In the genomic region with DNA sequence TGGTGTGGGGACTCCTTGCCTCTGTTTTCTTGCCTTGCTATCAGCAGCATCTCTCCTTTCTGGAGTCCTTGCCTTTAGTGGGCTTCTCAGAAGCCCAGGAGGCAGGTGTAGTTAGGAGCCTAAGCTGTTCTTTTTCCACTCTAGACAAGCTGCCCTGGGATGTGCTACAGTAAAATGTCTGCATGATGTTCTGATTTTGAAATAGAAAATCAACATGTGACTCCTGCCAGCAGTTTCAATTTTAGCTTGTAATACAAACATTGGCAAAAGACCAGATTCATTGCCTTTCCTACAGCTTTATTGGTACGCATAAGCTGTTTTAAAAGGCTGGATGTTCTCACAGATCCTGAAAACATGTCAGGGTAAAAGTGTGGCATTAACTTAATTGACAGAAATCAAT, we compare ENCODE assay signal across 19 mouse cellular contexts.
DNase-seq lines count a peak whose midpoint lies in the region; ATAC-seq and TF ChIP-seq lines count a peak whose summit lies in the region.
"Had no signal": no experiment of that assay in that cellular context is flagged by ENCODE, and none has a peak within 500 bp of the region (broad histone marks: within the 10 kb centered on the region; RNA-seq: fewer than 3 reads in every experiment).

No protein-coding gene starts in this region.

- no peaks in the 10 kb centered on the region for H3K36me3 ChIP-seq in forebrain, postnatal 0 days (ENCODE audit: insufficient read depth)
- H3K36me3 ChIP-seq in forebrain, embryonic 11.5 days (ENCODE audit: control insufficient read depth, insufficient read depth, low read length), result no peaks in the 10 kb centered on the region
- H3K36me3 ChIP-seq in limb, embryonic 13.5 days, result no peaks in the 10 kb centered on the region
- H3K36me3 ChIP-seq in limb, embryonic 10.5 days, result no peaks in the 10 kb centered on the region
- H3K36me3 ChIP-seq in limb, embryonic 14.5 days (ENCODE audit: control insufficient read depth, insufficient read depth, low read length), result no peaks in the 10 kb centered on the region
- H3K36me3 ChIP-seq in hindbrain, embryonic 16.5 days (ENCODE audit: control insufficient read depth, insufficient read depth, low read length), result no peaks in the 10 kb centered on the region
- H3K36me3 ChIP-seq: hindbrain, embryonic 15.5 days; liver, embryonic 13.5 days; neural tube, embryonic 15.5 days had no signal

- ATAC-seq in forebrain, postnatal 0 days, result peak; percentile 69
- ATAC-seq in forebrain, embryonic 11.5 days (replicated peaks; ENCODE audit: low FRiP score), result no peak
- no peak for ATAC-seq in limb, embryonic 13.5 days (ENCODE audit: low FRiP score, low read depth)
- ATAC-seq in limb, embryonic 14.5 days (ENCODE audit: low FRiP score, low read depth), result no peak
- ATAC-seq in cerebellum, adult (ENCODE audit: insufficient number of reproducible peaks, low FRiP score, low TSS enrichment), result no peak
- ATAC-seq in hindbrain, embryonic 16.5 days, result no peak

- no peak overlapping the region for H3K9ac ChIP-seq in forebrain, postnatal 0 days
- no peak overlapping the region for H3K9ac ChIP-seq in forebrain, embryonic 11.5 days (ENCODE audit: low read length)
- H3K9ac ChIP-seq in limb, embryonic 13.5 days, result no peak overlapping the region
- no peak overlapping the region for H3K9ac ChIP-seq in limb, embryonic 14.5 days (ENCODE audit: low read depth, low read length, severe bottlenecking)
- H3K9ac ChIP-seq in hindbrain, embryonic 16.5 days (ENCODE audit: low read depth, low read length), result no peak overlapping the region
- H3K9ac ChIP-seq: hindbrain, embryonic 15.5 days; liver, embryonic 13.5 days; neural tube, embryonic 15.5 days had no signal

- 54% methylated on average over 1 of the region's 1 CpGs for WGBS in forebrain, postnatal 0 days
- WGBS in forebrain, embryonic 11.5 days, result 86% methylated on average over 1 of the region's 1 CpGs
- 60% methylated on average over 1 of the region's 1 CpGs for WGBS in limb, embryonic 13.5 days
- 94% methylated on average over 1 of the region's 1 CpGs for WGBS in limb, embryonic 10.5 days
- 41% methylated on average over 1 of the region's 1 CpGs for WGBS in limb, embryonic 14.5 days
- 86% methylated on average over 1 of the region's 1 CpGs for WGBS in hindbrain, embryonic 16.5 days

- peak overlapping the region; percentile 35; the same call in 1 of the 2 replicates for H3K27ac ChIP-seq in forebrain, postnatal 0 days (ENCODE audit: low read depth, low read length)
- no peak overlapping the region for H3K27ac ChIP-seq in forebrain, embryonic 11.5 days (ENCODE audit: low read depth, low read length)
- 0 out of 2 replicates have a peak overlapping the region, but pooled peaks have one; percentile 22 for H3K27ac ChIP-seq in limb, embryonic 13.5 days
- H3K27ac ChIP-seq in limb, embryonic 10.5 days, result no peak overlapping the region
- H3K27ac ChIP-seq in limb, embryonic 14.5 days (replicated peaks; ENCODE audit: low read depth, low read length), result no peak overlapping the region
- H3K27ac ChIP-seq in hindbrain, embryonic 16.5 days (ENCODE audit: low read depth, low read length), result no peak overlapping the region
- H3K27ac ChIP-seq: hindbrain, embryonic 15.5 days; liver, embryonic 13.5 days; neural tube, embryonic 15.5 days had no signal

- H3K4me1 ChIP-seq in forebrain, postnatal 0 days (ENCODE audit: insufficient read depth), result no peaks in the 10 kb centered on the region; the same call in 1 of the 2 replicates
- H3K4me1 ChIP-seq in forebrain, embryonic 11.5 days (replicated peaks; ENCODE audit: control insufficient read depth, insufficient read depth, low read length), result no peaks in the 10 kb centered on the region
- peaks cover 17% of the 10 kb centered on the region for H3K4me1 ChIP-seq in limb, embryonic 13.5 days
- no peaks in the 10 kb centered on the region for H3K4me1 ChIP-seq in limb, embryonic 10.5 days
- H3K4me1 ChIP-seq in limb, embryonic 14.5 days (ENCODE audit: control insufficient read depth, insufficient read depth, low read length), result peaks cover 3% of the 10 kb centered on the region; the same call in 1 of the 2 replicates
- no peaks in the 10 kb centered on the region for H3K4me1 ChIP-seq in hindbrain, embryonic 16.5 days (ENCODE audit: control insufficient read depth, insufficient read depth, low read depth, low read length)
- H3K4me1 ChIP-seq: hindbrain, embryonic 15.5 days; liver, embryonic 13.5 days; megakaryocyte, embryonic 14.5 days; neural tube, embryonic 15.5 days had no signal

- no peak for TF ChIP-seq POLR2A in limb, embryonic 14.5 days (IDR thresholded peaks at IDR 0.05; ENCODE audit: borderline replicate concordance, extremely low read depth, insufficient read depth, insufficient read length)

- H3K4me3 ChIP-seq in forebrain, postnatal 0 days (ENCODE audit: low read depth, low read length), result no peak overlapping the region
- no peak overlapping the region for H3K4me3 ChIP-seq in forebrain, embryonic 11.5 days (ENCODE audit: low read depth, low read length)
- no peak overlapping the region for H3K4me3 ChIP-seq in limb, embryonic 13.5 days
- H3K4me3 ChIP-seq in limb, embryonic 10.5 days, result no peak overlapping the region
- H3K4me3 ChIP-seq in limb, embryonic 14.5 days (replicated peaks; ENCODE audit: low read length), result no peak overlapping the region
- no peak overlapping the region for H3K4me3 ChIP-seq in hindbrain, embryonic 16.5 days (ENCODE audit: low read length)
- H3K4me3 ChIP-seq: hindbrain, embryonic 15.5 days; liver, embryonic 13.5 days; megakaryocyte, embryonic 14.5 days; neural tube, embryonic 15.5 days had no signal

- peak; percentile 46 for DNase-seq in forebrain, postnatal 0 days
- no peak for DNase-seq in forebrain, embryonic 11.5 days (ENCODE audit: low spot score)
- DNase-seq in limb, embryonic 10.5 days (ENCODE audit: low spot score), result no peak
- DNase-seq in adipocyte (ENCODE audit: low spot score), result peak; percentile 73
- DNase-seq in limb, embryonic 14.5 days (ENCODE audit: low spot score), result peak; percentile 58
- DNase-seq: adrenal gland, postnatal 14 days; B cell, adult 2 months; cerebellum, postnatal 25 days; heart, adult 18-20 months; kidney, adult 9 months; liver, embryonic 13.5 days; retina, postnatal 1 day; spleen, adult 18-20 months had no signal

- H3K27me3 ChIP-seq in forebrain, postnatal 0 days (ENCODE audit: insufficient read depth, low read length), result no peaks in the 10 kb centered on the region
- H3K27me3 ChIP-seq in forebrain, embryonic 11.5 days (ENCODE audit: control insufficient read depth, insufficient read depth, low read length), result no peaks in the 10 kb centered on the region
- no peaks in the 10 kb centered on the region for H3K27me3 ChIP-seq in limb, embryonic 13.5 days
- no peaks in the 10 kb centered on the region for H3K27me3 ChIP-seq in limb, embryonic 10.5 days (ENCODE audit: low read depth, poor library complexity, severe bottlenecking)
- no peaks in the 10 kb centered on the region for H3K27me3 ChIP-seq in limb, embryonic 14.5 days (ENCODE audit: control insufficient read depth, insufficient read depth, low read length)
- no peaks in the 10 kb centered on the region for H3K27me3 ChIP-seq in hindbrain, embryonic 16.5 days (replicated peaks; ENCODE audit: control insufficient read depth, insufficient read depth, low read length)
- H3K27me3 ChIP-seq: hindbrain, embryonic 15.5 days; liver, embryonic 13.5 days; megakaryocyte, embryonic 14.5 days; neural tube, embryonic 15.5 days had no signal

- no peaks in the 10 kb centered on the region for H3K9me3 ChIP-seq in forebrain, postnatal 0 days (ENCODE audit: low read length)
- no peaks in the 10 kb centered on the region for H3K9me3 ChIP-seq in forebrain, embryonic 11.5 days (ENCODE audit: control insufficient read depth, low read length)
- H3K9me3 ChIP-seq in limb, embryonic 13.5 days, result no peaks in the 10 kb centered on the region
- no peaks in the 10 kb centered on the region for H3K9me3 ChIP-seq in limb, embryonic 10.5 days (replicated peaks)
- H3K9me3 ChIP-seq in limb, embryonic 14.5 days (ENCODE audit: control insufficient read depth, low read length), result no peaks in the 10 kb centered on the region
- no peaks in the 10 kb centered on the region; the same call in 1 of the 2 replicates for H3K9me3 ChIP-seq in hindbrain, embryonic 16.5 days (ENCODE audit: control insufficient read depth, low read length)
- H3K9me3 ChIP-seq: hindbrain, embryonic 15.5 days; liver, embryonic 13.5 days; neural tube, embryonic 15.5 days had no signal

- H3K4me2 ChIP-seq in forebrain, postnatal 0 days (ENCODE audit: low read depth), result no peak overlapping the region
- no peak overlapping the region for H3K4me2 ChIP-seq in forebrain, embryonic 11.5 days (ENCODE audit: low read depth, low read length, severe bottlenecking)
- H3K4me2 ChIP-seq in limb, embryonic 13.5 days (replicated peaks), result no peak overlapping the region
- no peak overlapping the region for H3K4me2 ChIP-seq in limb, embryonic 14.5 days (replicated peaks; ENCODE audit: low read depth, low read length, severe bottlenecking)
- no peak overlapping the region for H3K4me2 ChIP-seq in hindbrain, embryonic 16.5 days (ENCODE audit: low read length)
- H3K4me2 ChIP-seq: hindbrain, embryonic 15.5 days; liver, embryonic 13.5 days; neural tube, embryonic 15.5 days had no signal

- TF ChIP-seq CTCF in forebrain, postnatal 0 days (IDR thresholded peaks at IDR 0.05; ENCODE audit: low read depth), result no peak

Comparison
In these comparisons a context has a peak if more than half of its experiments do, and no peak if none do; other contexts are left out.
1. DNase-seq: peak in forebrain, postnatal 0 days (single experiment), adipocyte (single experiment) and limb, embryonic 14.5 days (single experiment); none in forebrain, embryonic 11.5 days (single experiment) and limb, embryonic 10.5 days (single experiment).
2. H3K27ac ChIP-seq: peak in forebrain, postnatal 0 days (single experiment) and limb, embryonic 13.5 days (single experiment); none in forebrain, embryonic 11.5 days (single experiment), limb, embryonic 10.5 days (single experiment), limb, embryonic 14.5 days (single experiment) and hindbrain, embryonic 16.5 days (single experiment).